9 mouse cellular contexts compared by ENCODE assay signal in the genomic region with DNA sequence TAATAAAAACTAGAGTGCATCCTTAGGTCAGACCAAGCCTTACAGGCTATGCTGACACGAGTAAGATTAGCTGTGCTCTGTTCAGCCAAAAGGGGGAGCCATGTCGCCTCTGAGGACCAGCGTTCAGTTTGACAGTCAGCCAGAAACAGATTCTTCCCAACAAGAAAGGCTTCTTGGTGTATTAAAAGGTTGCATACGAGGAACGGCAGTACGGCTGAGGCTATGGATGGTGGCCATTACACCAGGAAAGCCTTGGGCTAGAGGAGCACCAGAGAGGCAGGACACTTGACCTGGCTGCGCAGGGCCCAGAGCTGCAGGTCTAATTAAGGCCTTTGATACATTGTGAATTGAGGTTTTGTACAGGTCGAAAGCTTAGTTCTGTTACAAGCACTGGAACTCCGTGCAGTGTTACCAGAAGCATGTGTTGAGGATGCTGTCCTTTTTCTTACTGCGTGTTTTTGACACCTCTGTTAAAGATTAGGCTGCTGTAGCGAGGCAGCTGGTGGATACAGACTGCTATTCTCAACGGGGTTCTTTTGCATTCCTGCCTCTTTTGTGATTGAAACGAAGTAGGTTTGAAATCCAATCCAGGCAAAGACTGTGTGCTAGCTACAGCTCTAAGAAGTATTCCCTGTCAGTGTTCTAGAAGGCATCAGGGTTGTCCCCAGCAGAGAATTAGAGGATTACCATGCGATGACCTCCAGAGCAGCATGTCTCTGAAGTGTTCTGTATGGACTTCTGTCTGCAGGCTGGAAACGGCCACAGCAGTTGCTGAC. TPM values are rescaled to one million over a fixed set of nuclear protein-coding genes. Genes with fewer than 3 reads are reported as not detected.
DNase-seq lines count a peak whose midpoint lies in the region; ATAC-seq and TF ChIP-seq lines count a peak whose summit lies in the region.
"Had no signal": no experiment of that assay in that cellular context is flagged by ENCODE, and none has a peak within 500 bp of the region (broad histone marks: within the 10 kb centered on the region; RNA-seq: fewer than 3 reads in every experiment).

No protein-coding gene starts in this region.

- H3K9me3 ChIP-seq in hindbrain, embryonic 11.5 days (ENCODE audit: control insufficient read depth, low read length) = no peaks in the 10 kb centered on the region
- no peaks in the 10 kb centered on the region for H3K9me3 ChIP-seq in lung, postnatal 0 days (ENCODE audit: low read length)
- H3K9me3 ChIP-seq: limb, embryonic 15.5 days had no signal

- H3K4me2 ChIP-seq in hindbrain, embryonic 11.5 days (replicated peaks; ENCODE audit: low read depth, low read length) = no peak overlapping the region; the same call in 1 of the 2 replicates
- no peak overlapping the region for H3K4me2 ChIP-seq in lung, postnatal 0 days (replicated peaks; ENCODE audit: low read depth, low read length)
- H3K4me2 ChIP-seq: limb, embryonic 15.5 days had no signal

- no peak overlapping the region for H3K27ac ChIP-seq in hindbrain, embryonic 11.5 days (ENCODE audit: low read depth, low read length)
- no peak overlapping the region for H3K27ac ChIP-seq in lung, postnatal 0 days (ENCODE audit: low read length)
- H3K27ac ChIP-seq: limb, embryonic 15.5 days had no signal

- H3K4me3 ChIP-seq in hindbrain, embryonic 11.5 days (ENCODE audit: low read depth, low read length) = no peak overlapping the region
- H3K4me3 ChIP-seq in lung, postnatal 0 days (ENCODE audit: low read depth, low read length) = no peak overlapping the region
- H3K4me3 ChIP-seq: limb, embryonic 15.5 days had no signal

- no peak for TF ChIP-seq EP300 in lung, postnatal 0 days (IDR thresholded peaks at IDR 0.05)

- H3K27me3 ChIP-seq in hindbrain, embryonic 11.5 days (ENCODE audit: control insufficient read depth, insufficient read depth, low read length) = no peaks in the 10 kb centered on the region
- no peaks in the 10 kb centered on the region for H3K27me3 ChIP-seq in lung, postnatal 0 days (replicated peaks; ENCODE audit: insufficient read depth, low read length)
- H3K27me3 ChIP-seq: limb, embryonic 15.5 days had no signal

- H3K4me1 ChIP-seq in hindbrain, embryonic 11.5 days (replicated peaks; ENCODE audit: control insufficient read depth, insufficient read depth, low read length) = no peaks in the 10 kb centered on the region
- H3K4me1 ChIP-seq in lung, postnatal 0 days (ENCODE audit: insufficient read depth, low read depth, low read length) = no peaks in the 10 kb centered on the region
- H3K4me1 ChIP-seq: limb, embryonic 15.5 days had no signal

- 17% methylated on average over 15 of the region's 15 CpGs for WGBS in hindbrain, embryonic 11.5 days
- 24% methylated on average over 15 of the region's 15 CpGs for WGBS in lung, postnatal 0 days

- DNase-seq in NIH3T3 (ENCODE audit: low read depth) = peak; percentile 89
- DNase-seq in cerebellum, postnatal 10 days = peak; percentile 89 to 94
- DNase-seq in frontal cortex, postnatal 10 days (ENCODE audit: low spot score in 2 of 2) = peak; percentile 27 to 67
- DNase-seq in hindbrain, embryonic 11.5 days (ENCODE audit: low spot score) = peak; percentile 79
- DNase-seq in layer of hippocampus, adult 9-11 months = peak; percentile 39
- DNase-seq in lung, postnatal 0 days (ENCODE audit: low spot score) = peak; percentile 91
- DNase-seq in ovary, postnatal 14 days (ENCODE audit: low spot score) = peak; percentile 76
- DNase-seq in thymus, postnatal 10 days (ENCODE audit: low spot score in 2 of 2) = peak; percentile 43 to 77

- peak; percentile 93 for TF ChIP-seq CTCF in lung, postnatal 0 days (IDR thresholded peaks at IDR 0.05)

- no peak overlapping the region for H3K9ac ChIP-seq in hindbrain, embryonic 11.5 days (ENCODE audit: low read depth, low read length)
- no peak overlapping the region for H3K9ac ChIP-seq in lung, postnatal 0 days (replicated peaks; ENCODE audit: low read depth)
- H3K9ac ChIP-seq: limb, embryonic 15.5 days had no signal

- H3K36me3 ChIP-seq in hindbrain, embryonic 11.5 days (ENCODE audit: control insufficient read depth, insufficient read depth, low read length) = no peaks in the 10 kb centered on the region
- no peaks in the 10 kb centered on the region for H3K36me3 ChIP-seq in lung, postnatal 0 days (ENCODE audit: insufficient read depth, low read length)
- H3K36me3 ChIP-seq: limb, embryonic 15.5 days had no signal

- ATAC-seq in hindbrain, embryonic 11.5 days (ENCODE audit: low FRiP score) = peak; percentile 69; the same call in 1 of the 2 replicates
- ATAC-seq in lung, postnatal 0 days = peak; percentile 76

RNA-seq across cellular contexts. Expression of gene Ap1ar, which starts 16.3 kb away (rescaled TPM):
- polyA plus RNA-seq in hindbrain, embryonic 11.5 days (2014; fragmentation: Nextera tagmentation; extraction: Ambion mirVana) = 71.9 and 77.9 TPM in 2 replicates
- 24.7 and 25.7 TPM in 2 replicates for polyA plus RNA-seq in lung, postnatal 0 days (2015; fragmentation: Nextera tagmentation; extraction: Ambion mirVana)

RNA-seq across cellular contexts. Expression of gene Fam241a, which starts 42.5 kb away (rescaled TPM):
- 10.8 and 11.3 TPM in 2 replicates for polyA plus RNA-seq in hindbrain, embryonic 11.5 days (2014; fragmentation: Nextera tagmentation; extraction: Ambion mirVana)
- polyA plus RNA-seq in lung, postnatal 0 days (2015; fragmentation: Nextera tagmentation; extraction: Ambion mirVana) = 22.5 and 23.1 TPM in 2 replicates

Comparison
In these comparisons a context has a peak if more than half of its experiments do, and no peak if none do; other contexts are left out.
1. DNase-seq: peak in every context shown above with its lines; median percentile 92 in cerebellum, postnatal 10 days; 91 in lung, postnatal 0 days; 89 in NIH3T3; 79 in hindbrain, embryonic 11.5 days; 76 in ovary, postnatal 14 days; 60 in thymus, postnatal 10 days; 47 in frontal cortex, postnatal 10 days; 39 in layer of hippocampus, adult 9-11 months.